Mouse (Mus musculus): ENCODE measurements around the gene Pzp.

GRCm38 (mm10) chr6:128445761-128446535 lies 80.6 kb downstream of the Pzp start:
- TF ChIP-seq GATA1 (IDR thresholded peaks at IDR 0.05; ENCODE audit: borderline replicate concordance, low read length): no peak
- no peak for TF ChIP-seq FLI1 (IDR thresholded peaks at IDR 0.05; ENCODE audit: low read length)
